Mouse (Mus musculus) liver (tissue): Measurements from ENCODE around the gene Wdr19.

Experiments
- DNase-seq: peaks from one replicate; pipeline ENCODE4 v3.0.0-alpha.2; 2020; ENCODE audit warnings: mixed read lengths

Gene Wdr19

GRCm38 (mm10) chr5:65199346-65200128 lies at the start of gene Wdr19:
Wdr19 (plus strand) TSS chr5:65199696.
- peak; percentile 96 for DNase-seq

DNA sequence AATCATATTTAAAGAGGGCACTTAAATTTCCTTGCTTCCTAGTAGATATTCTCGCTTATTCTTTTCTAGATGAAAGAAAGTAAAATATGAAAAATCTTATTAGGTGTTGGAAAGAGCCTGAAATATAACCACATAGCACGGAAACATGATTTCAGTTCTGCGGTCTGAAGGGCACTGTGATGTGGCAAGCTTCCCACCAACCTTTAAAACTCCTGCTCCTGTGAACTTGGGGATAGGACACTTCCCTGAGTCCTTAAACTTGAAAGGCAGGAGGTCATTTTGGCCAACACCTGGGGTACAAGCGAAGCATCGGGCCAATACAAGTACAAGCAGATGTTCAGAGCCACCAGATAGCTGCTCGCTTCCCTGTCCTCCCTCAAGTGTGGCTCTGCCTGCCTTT lies 49.8 kb upstream of the Wdr19 start:
- DNase-seq = no peak

GRCm38 (mm10) chr5:65150376-65150955 lies 49.0 kb upstream of the Wdr19 start:
- no peak for DNase-seq

DNA sequence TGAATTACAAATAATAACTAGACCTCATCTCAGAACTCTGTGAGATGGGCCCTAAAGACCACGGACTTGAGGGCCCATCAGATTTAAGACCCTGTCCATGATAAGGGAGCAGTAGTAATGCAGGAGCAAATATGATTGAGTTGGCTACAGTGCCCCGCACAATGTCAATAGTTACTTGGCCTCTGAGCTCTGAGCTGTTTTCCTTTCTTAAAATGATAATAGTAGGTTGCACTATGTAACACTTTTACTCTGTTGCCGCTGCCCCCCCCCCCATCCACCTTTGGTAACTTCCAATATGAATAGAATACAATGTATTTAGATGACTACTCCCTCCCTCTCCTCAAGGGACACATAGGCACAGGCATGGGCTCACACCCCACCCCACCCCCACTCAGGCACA lies 48.2 kb upstream of the Wdr19 start:
- DNase-seq = no peak

DNA sequence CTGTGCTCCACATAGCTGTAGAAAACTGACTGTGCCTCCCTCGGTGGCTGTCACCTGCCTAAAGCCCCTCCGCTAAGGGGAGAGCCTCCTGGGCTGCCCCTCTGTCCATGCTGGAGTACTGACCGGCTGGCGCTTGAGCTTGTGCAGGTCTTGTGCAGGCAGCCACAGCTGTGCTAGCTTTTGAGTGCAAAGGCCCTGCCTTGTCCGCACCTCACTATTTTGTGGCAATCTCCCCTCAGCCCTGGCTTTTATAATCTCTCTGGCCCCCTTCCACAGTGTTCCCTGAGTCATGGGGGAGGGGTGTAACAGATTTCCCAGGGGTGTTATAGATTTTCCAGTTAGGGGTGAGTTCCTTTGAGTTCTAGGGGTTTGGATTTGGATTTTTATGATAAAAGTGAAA lies 47.7 kb upstream of the Wdr19 start:
- no peak for DNase-seq

- DNase-seq = no peak
These were observed 45.2 kb upstream of the Wdr19 start for GRCm38 (mm10) chr5:65154287-65154686.

GRCm38 (mm10) chr5:65156853-65157252 lies 42.6 kb upstream of the Wdr19 start:
- DNase-seq = peak; percentile 38

- peak; percentile 20 for DNase-seq
These were observed 41.8 kb upstream of the Wdr19 start for GRCm38 (mm10) chr5:65157412-65158381.

DNA sequence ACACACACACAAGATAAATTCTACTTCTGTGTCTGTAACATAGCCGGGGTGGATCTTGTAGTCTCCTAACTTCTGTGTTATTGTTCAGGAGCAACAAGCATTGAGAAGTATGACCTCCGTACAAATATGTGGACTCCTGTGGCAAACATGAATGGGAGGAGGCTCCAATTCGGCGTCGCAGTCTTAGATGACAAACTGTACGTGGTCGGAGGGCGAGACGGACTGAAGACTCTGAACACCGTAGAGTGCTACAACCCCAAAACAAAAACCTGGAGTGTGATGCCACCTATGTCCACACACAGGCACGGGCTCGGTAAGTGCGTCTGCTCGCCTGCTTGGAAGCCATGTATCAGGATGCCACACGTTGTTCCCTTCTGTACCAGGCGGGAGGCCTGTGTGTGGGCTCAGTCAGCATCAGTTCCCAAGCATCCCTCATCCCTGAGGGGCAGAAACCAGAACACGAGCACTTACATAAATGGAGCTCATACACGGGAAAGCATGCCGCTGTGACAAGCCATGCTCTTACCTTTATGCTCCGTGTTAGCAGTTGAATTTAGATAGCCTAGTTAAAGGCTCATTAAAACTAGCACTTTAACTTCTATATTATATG lies 40.7 kb upstream of the Wdr19 start:
- no peak for DNase-seq

DNA sequence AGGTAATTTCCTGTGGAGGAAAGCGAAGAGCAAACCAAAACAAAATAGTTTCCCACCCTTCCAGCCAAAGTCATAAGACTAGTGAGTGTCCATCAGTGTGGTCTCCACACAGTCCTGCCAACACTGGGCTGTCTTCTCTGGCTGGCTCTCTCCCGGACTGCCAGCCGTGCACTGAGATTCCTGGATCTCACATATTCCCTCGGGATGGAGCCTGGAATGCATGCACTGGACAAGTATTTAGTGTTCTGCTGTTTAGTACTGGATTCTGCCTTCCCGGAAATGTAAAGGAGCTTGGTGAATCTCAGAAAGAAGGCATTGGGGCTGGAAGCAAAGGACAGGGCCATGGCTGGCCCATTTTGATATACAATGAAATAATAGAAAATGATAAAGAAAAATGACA lies 36.5 kb upstream of the Wdr19 start:
- no peak for DNase-seq

GRCm38 (mm10) chr5:65163489-65164092 lies 35.9 kb upstream of the Wdr19 start:
- DNase-seq = no peak

DNA sequence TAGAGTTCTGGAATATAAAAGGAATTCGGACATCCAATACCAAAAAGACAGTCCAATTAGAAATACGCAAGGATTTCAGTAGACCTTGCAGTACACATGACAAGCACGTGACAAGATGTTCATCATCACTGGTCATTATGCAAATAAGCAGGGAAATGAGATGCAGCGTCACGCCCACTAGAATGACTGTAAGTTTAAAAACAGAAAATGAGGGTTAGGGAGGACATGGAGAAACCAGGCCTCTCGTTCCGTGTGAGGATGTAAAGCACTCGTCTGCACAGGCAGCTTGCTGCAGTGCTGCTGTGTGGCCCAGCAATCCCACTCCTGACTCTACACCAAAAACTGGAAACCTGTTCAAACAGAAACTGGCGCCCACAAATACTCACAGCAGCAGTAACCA lies 29.3 kb upstream of the Wdr19 start:
- DNase-seq = no peak

GRCm38 (mm10) chr5:65175035-65175917 lies 24.2 kb upstream of the Wdr19 start:
- no peak for DNase-seq

GRCm38 (mm10) chr5:65175918-65176484 lies 23.5 kb upstream of the Wdr19 start:
- no peak for DNase-seq

GRCm38 (mm10) chr5:65177026-65177514 lies 22.4 kb upstream of the Wdr19 start:
- DNase-seq = no peak

DNA sequence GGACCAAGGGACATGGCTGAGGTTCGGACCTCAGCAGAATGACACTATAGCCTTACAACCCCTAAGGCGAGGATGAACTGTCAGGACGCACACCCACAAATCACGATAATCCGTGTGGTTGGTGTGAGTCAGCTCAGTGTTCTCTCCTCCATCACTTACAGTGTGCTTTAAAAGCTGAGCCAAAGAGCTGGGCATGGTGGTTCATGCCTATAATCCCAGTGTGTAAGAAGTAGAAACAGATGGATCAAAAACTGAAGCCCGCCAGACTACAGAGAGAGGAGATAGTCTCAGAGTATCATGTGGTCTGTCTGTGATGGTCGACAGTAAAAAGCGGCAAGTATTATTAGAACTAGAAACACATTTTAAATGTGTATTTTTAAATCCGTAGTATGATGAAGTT lies 21.0 kb upstream of the Wdr19 start:
- no peak for DNase-seq

DNA sequence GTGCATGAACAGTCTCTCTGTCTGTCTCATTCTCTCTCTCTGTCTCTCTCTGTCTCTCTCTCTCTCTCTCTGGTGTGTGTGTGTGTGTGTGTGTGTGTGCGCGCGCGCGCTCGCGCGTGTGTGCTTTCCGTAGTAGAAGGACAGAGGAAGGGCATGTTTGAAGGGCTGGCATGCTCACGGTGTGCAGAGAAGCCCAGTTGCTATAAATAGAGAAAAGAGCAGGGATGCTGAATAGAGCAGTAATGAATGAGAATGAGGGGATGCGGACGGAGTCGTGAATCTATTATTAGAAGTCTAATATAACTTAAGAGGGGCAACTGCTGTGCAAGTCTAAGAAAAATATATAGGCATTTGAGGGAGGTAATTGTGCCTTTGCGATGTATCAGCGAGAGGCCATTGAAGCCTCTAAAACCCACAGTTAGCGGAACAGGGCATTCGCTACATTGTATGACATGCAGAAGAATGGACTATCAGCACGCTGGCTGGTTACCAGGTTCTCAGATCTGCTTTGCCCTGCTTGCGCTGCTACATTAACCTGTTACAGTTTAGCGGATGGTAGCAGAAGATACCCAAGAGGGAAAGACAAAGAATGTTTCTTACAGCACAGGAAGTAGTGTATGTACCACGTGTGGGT lies 18.2 kb upstream of the Wdr19 start:
- DNase-seq = no peak

- no peak for DNase-seq
These were observed 17.7 kb upstream of the Wdr19 start for GRCm38 (mm10) chr5:65181794-65182169.

- no peak for DNase-seq
These were observed 17.2 kb upstream of the Wdr19 start for GRCm38 (mm10) chr5:65182268-65182667.

- no peak for DNase-seq
These were observed 7.9 kb upstream of the Wdr19 start for GRCm38 (mm10) chr5:65191601-65192000.

GRCm38 (mm10) chr5:65194441-65194840 lies 5.1 kb upstream of the Wdr19 start:
- no peak for DNase-seq
